In genomic region chr11:69900471-69901405, GRCm38 (mm10) we compare ENCODE assay signal across 8 mouse cellular contexts. TPM values are rescaled to one million over a fixed set of nuclear protein-coding genes. Genes with fewer than 3 reads are reported as not detected.
DNase-seq lines count a peak whose midpoint lies in the region; ATAC-seq and TF ChIP-seq lines count a peak whose summit lies in the region.

Gene 2810408A11Rik, minus strand, starts transcription at chr11:69900987.
Gene Neurl4, plus strand, starts transcription at chr11:69901072.

- H3K4me2 ChIP-seq in heart, embryonic 12.5 days = peak within 1 kb of the TSS; percentile 96
- peak within 1 kb of the TSS; percentile 90 for H3K4me2 ChIP-seq in kidney, postnatal 0 days (ENCODE audit: low read length)
- H3K4me2 ChIP-seq in liver, embryonic 11.5 days = peak within 1 kb of the TSS; percentile 94
- H3K4me2 ChIP-seq in stomach, embryonic 14.5 days (replicated peaks; ENCODE audit: low read depth, low read length) = peak within 1 kb of the TSS; percentile 97

- H3K27ac ChIP-seq in heart, embryonic 12.5 days (ENCODE audit: poor library complexity, severe bottlenecking) = peak within 1 kb of the TSS; percentile 97
- peak within 1 kb of the TSS; percentile 93 for H3K27ac ChIP-seq in kidney, postnatal 0 days
- peak within 1 kb of the TSS; percentile 98 for H3K27ac ChIP-seq in liver, embryonic 11.5 days (ENCODE audit: low read depth, low read length)
- peak within 1 kb of the TSS; percentile 97 for H3K27ac ChIP-seq in stomach, embryonic 14.5 days (ENCODE audit: low read length)

- peak; percentile 95 for DNase-seq in CD4-positive helper T cell, adult 2 months (ENCODE audit: low read depth, low spot score)
- peak; percentile 99 for DNase-seq in brain, embryonic 14.5 days (ENCODE audit: low read depth)
- peak; percentile 99 for DNase-seq in kidney, postnatal 0 days (ENCODE audit: low spot score)
- DNase-seq in liver, embryonic 11.5 days (ENCODE audit: low spot score) = peak; percentile 90
- DNase-seq in naive thymus-derived CD4-positive, alpha-beta T cell, adult 2 months (ENCODE audit: low read depth) = peak; percentile 95

- H3K9me3 ChIP-seq in erythroblast, embryonic 14.5 days (ENCODE audit: control insufficient read depth, low read length) = no peaks in the 10 kb centered on the region
- no peaks in the 10 kb centered on the region for H3K9me3 ChIP-seq in heart, embryonic 12.5 days (replicated peaks)
- H3K9me3 ChIP-seq in kidney, postnatal 0 days (replicated peaks; ENCODE audit: low read length) = no peaks in the 10 kb centered on the region
- H3K9me3 ChIP-seq in liver, embryonic 11.5 days (ENCODE audit: control insufficient read depth, low read length) = no peaks in the 10 kb centered on the region
- H3K9me3 ChIP-seq in stomach, embryonic 14.5 days (ENCODE audit: control insufficient read depth, low read depth, low read length) = no peaks in the 10 kb centered on the region

- peak within 1 kb of the TSS; percentile 88 for H3K4me3 ChIP-seq in erythroblast, embryonic 14.5 days (replicated peaks)
- H3K4me3 ChIP-seq in heart, embryonic 12.5 days = peak within 1 kb of the TSS; percentile 96
- peak within 1 kb of the TSS; percentile 62 for H3K4me3 ChIP-seq in kidney, postnatal 0 days (replicated peaks; ENCODE audit: low read depth, low read length)
- peak within 1 kb of the TSS; percentile 85 for H3K4me3 ChIP-seq in liver, embryonic 11.5 days (ENCODE audit: low read depth, low read length)
- H3K4me3 ChIP-seq in stomach, embryonic 14.5 days (ENCODE audit: low read depth, low read length) = peak within 1 kb of the TSS; percentile 79

- H3K27me3 ChIP-seq in erythroblast, embryonic 14.5 days (ENCODE audit: control insufficient read depth) = peaks cover 13% of the 10 kb centered on the region
- H3K27me3 ChIP-seq in heart, embryonic 12.5 days (replicated peaks) = no peaks in the 10 kb centered on the region
- H3K27me3 ChIP-seq in kidney, postnatal 0 days (ENCODE audit: insufficient read depth, low read length) = no peaks in the 10 kb centered on the region
- no peaks in the 10 kb centered on the region for H3K27me3 ChIP-seq in liver, embryonic 11.5 days (replicated peaks; ENCODE audit: control insufficient read depth, insufficient read depth, low read length)
- no peaks in the 10 kb centered on the region for H3K27me3 ChIP-seq in stomach, embryonic 14.5 days (ENCODE audit: control insufficient read depth, insufficient read depth, low read length)

- ATAC-seq in heart, embryonic 12.5 days (ENCODE audit: insufficient number of reproducible peaks, low FRiP score) = peak; percentile 92
- peak; percentile 90 for ATAC-seq in kidney, postnatal 0 days (replicated peaks; ENCODE audit: low FRiP score, low read depth)
- peak; percentile 92 for ATAC-seq in liver, embryonic 11.5 days (replicated peaks; ENCODE audit: low FRiP score)
- peak; percentile 94 for ATAC-seq in stomach, embryonic 14.5 days (ENCODE audit: insufficient number of reproducible peaks, insufficient read depth, low FRiP score, low read depth)

- TF ChIP-seq POLR2A in brain, embryonic 14.5 days (IDR thresholded peaks at IDR 0.05; ENCODE audit: borderline replicate concordance, extremely low read depth, insufficient read depth, insufficient read length, poor library complexity, severe bottlenecking) = peak; percentile 62; the same call in 1 of the 2 replicates

- TF ChIP-seq CTCF in brain, embryonic 14.5 days (IDR thresholded peaks at IDR 0.05; ENCODE audit: borderline replicate concordance, extremely low read depth, insufficient read depth, insufficient read length) = no peak
- no peak for TF ChIP-seq CTCF in kidney, postnatal 0 days (IDR thresholded peaks at IDR 0.05; ENCODE audit: low read depth)

- H3K9ac ChIP-seq in heart, embryonic 12.5 days = peak within 1 kb of the TSS; percentile 99
- peak within 1 kb of the TSS; percentile 77 for H3K9ac ChIP-seq in kidney, postnatal 0 days (ENCODE audit: low read depth, low read length)
- H3K9ac ChIP-seq in liver, embryonic 11.5 days (ENCODE audit: low read depth, low read length) = peak within 1 kb of the TSS; percentile 91
- peak within 1 kb of the TSS; percentile 93 for H3K9ac ChIP-seq in stomach, embryonic 14.5 days (replicated peaks; ENCODE audit: low read depth, low read length)

- peaks cover 54% of the 10 kb centered on the region for H3K4me1 ChIP-seq in erythroblast, embryonic 14.5 days (ENCODE audit: control insufficient read depth)
- H3K4me1 ChIP-seq in heart, embryonic 12.5 days (replicated peaks) = peaks cover 37% of the 10 kb centered on the region
- peaks cover 17% of the 10 kb centered on the region; the same call in 1 of the 2 replicates for H3K4me1 ChIP-seq in kidney, postnatal 0 days (replicated peaks; ENCODE audit: insufficient read depth, low read length)
- peaks cover 22% of the 10 kb centered on the region for H3K4me1 ChIP-seq in liver, embryonic 11.5 days (replicated peaks; ENCODE audit: control insufficient read depth, insufficient read depth, low read length)
- H3K4me1 ChIP-seq in stomach, embryonic 14.5 days (ENCODE audit: control insufficient read depth, insufficient read depth, low read length) = peaks cover 12% of the 10 kb centered on the region

- H3K36me3 ChIP-seq in erythroblast, embryonic 14.5 days (ENCODE audit: control insufficient read depth) = peaks cover 29% of the 10 kb centered on the region
- H3K36me3 ChIP-seq in heart, embryonic 12.5 days = peaks cover 23% of the 10 kb centered on the region
- peaks cover 17% of the 10 kb centered on the region for H3K36me3 ChIP-seq in kidney, postnatal 0 days (ENCODE audit: insufficient read depth, low read length)
- H3K36me3 ChIP-seq in liver, embryonic 11.5 days (ENCODE audit: control insufficient read depth, insufficient read depth, low read length) = peaks cover 21% of the 10 kb centered on the region
- peaks cover 15% of the 10 kb centered on the region for H3K36me3 ChIP-seq in stomach, embryonic 14.5 days (ENCODE audit: control insufficient read depth, insufficient read depth, low read length)

- WGBS in heart, embryonic 12.5 days = under 1% methylated on average over 38 of the region's 38 CpGs
- under 1% methylated on average over 38 of the region's 38 CpGs for WGBS in kidney, postnatal 0 days
- WGBS in liver, embryonic 11.5 days = under 1% methylated on average over 38 of the region's 38 CpGs
- WGBS in stomach, embryonic 14.5 days = under 1% methylated on average over 38 of the region's 38 CpGs

RNA-seq across cellular contexts. Expression of gene 2810408A11Rik, which starts in this region (rescaled TPM):
- polyA plus RNA-seq in brain, embryonic 14.5 days (2012; rRNA removed) = 8.5 and 9.5 TPM in 2 replicates
- 0.14 and 0.18 TPM in 2 replicates for polyA plus RNA-seq in erythroblast, embryonic 14.5 days (2012)
- 4.7 and 5.2 TPM in 2 replicates for polyA plus RNA-seq in heart, embryonic 12.5 days (2016; fragmentation: Nextera tagmentation; extraction: Ambion mirVana)
- 12.5 and 13.0 TPM in 2 replicates for polyA plus RNA-seq in kidney, postnatal 0 days (2015; fragmentation: Nextera tagmentation; extraction: Ambion mirVana)
- 3.2 and 4.0 TPM in 2 replicates for polyA plus RNA-seq in liver, embryonic 11.5 days (2014; fragmentation: Nextera tagmentation; extraction: Ambion mirVana)
- polyA plus RNA-seq in stomach, embryonic 14.5 days (2014; fragmentation: Nextera tagmentation; extraction: Ambion mirVana) = 8.5 and 10.4 TPM in 2 replicates

RNA-seq across cellular contexts. Expression of gene Neurl4, which starts in this region (rescaled TPM):
- 118 and 129 TPM in 2 replicates for polyA plus RNA-seq in brain, embryonic 14.5 days (2012; rRNA removed)
- polyA plus RNA-seq in erythroblast, embryonic 14.5 days (2012) = 5.0 and 5.1 TPM in 2 replicates
- 7.6 and 9.2 TPM in 2 replicates for polyA plus RNA-seq in heart, embryonic 12.5 days (2016; fragmentation: Nextera tagmentation; extraction: Ambion mirVana)
- polyA plus RNA-seq in kidney, postnatal 0 days (2015; fragmentation: Nextera tagmentation; extraction: Ambion mirVana) = 9.7 and 12.7 TPM in 2 replicates
- 9.5 and 10.5 TPM in 2 replicates for polyA plus RNA-seq in liver, embryonic 11.5 days (2014; fragmentation: Nextera tagmentation; extraction: Ambion mirVana)
- polyA plus RNA-seq in stomach, embryonic 14.5 days (2014; fragmentation: Nextera tagmentation; extraction: Ambion mirVana) = 12.6 and 12.7 TPM in 2 replicates

Comparison
In these comparisons a context has a peak if more than half of its experiments do, and no peak if none do; other contexts are left out.
1. Peak in every context shown above with its lines: DNase-seq, ATAC-seq, H3K4me3 ChIP-seq and H3K27ac ChIP-seq.